Mouse (Mus musculus) embryonic facial prominence, embryonic 14.5 days (tissue): ENCODE data around the gene Pigq. TPM values are rescaled to one million over a fixed set of nuclear protein-coding genes. Genes with fewer than 3 reads are reported as not detected.

Experiments used
- ATAC-seq: fragments of 200-750 bp; cut with Nextera tagmentation; 2 replicates; pipeline ENCODE4 v1.8.0; 2017; ENCODE audit warnings: low read depth, moderate number of reproducible peaks, moderate TSS enrichment
- DNase-seq: peaks from one replicate; pipeline ENCODE4 v3.0.0-alpha.2; 2015; ENCODE audit warnings: low spot score
- H3K27ac ChIP-seq: fragments of 300-500 bp; sonication (generic); replicated peaks from 2 replicates; pipeline ENCODE4 v1.5.1; 2014; ENCODE audit warnings: low read depth, mild to moderate bottlenecking, low read length, moderate library complexity
- H3K27me3 ChIP-seq: fragments of 300-500 bp; sonication (generic); replicated peaks from 2 replicates; pipeline ENCODE4 v1.6.1; 2014; ENCODE audit warnings: low read length; ENCODE audit not compliant: control insufficient read depth, insufficient read depth
- H3K36me3 ChIP-seq: fragments of 300-500 bp; sonication (generic); 2 replicates; pipeline ENCODE4 v1.6.1; 2014; ENCODE audit warnings: low read length, mixed read lengths; ENCODE audit not compliant: control insufficient read depth, insufficient read depth
- H3K4me1 ChIP-seq: fragments of 300-500 bp; sonication (generic); 2 replicates; pipeline ENCODE4 v1.6.1; 2014; ENCODE audit warnings: antibody characterized with exemption, low read length; ENCODE audit not compliant: control insufficient read depth, insufficient read depth
- H3K4me2 ChIP-seq: fragments of 300-500 bp; sonication (generic); 2 replicates; pipeline ENCODE4 v1.6.1; 2014; ENCODE audit warnings: low read depth, mild to moderate bottlenecking, low read length, moderate library complexity, mixed read lengths
- H3K4me3 ChIP-seq: fragments of 300-500 bp; sonication (generic); 2 replicates; pipeline ENCODE4 v1.5.1; 2014; ENCODE audit warnings: low read depth, mild to moderate bottlenecking, low read length
- H3K9ac ChIP-seq: fragments of 300-500 bp; sonication (generic); 2 replicates; pipeline ENCODE4 v1.6.1; 2014; ENCODE audit warnings: low read depth, mild to moderate bottlenecking, low read length, moderate library complexity, mixed read lengths
- H3K9me3 ChIP-seq: fragments of 300-500 bp; sonication (generic); 2 replicates; pipeline ENCODE4 v1.6.1; 2016; ENCODE audit warnings: low read length; ENCODE audit not compliant: control insufficient read depth
- WGBS: fragments of 180-500 bp; shearing (Covaris S2); extraction: QIAGEN DNeasy Blood & Tissue Kit; methylation state at CpG from one replicate; pipeline ENCODE4 v1.1.7; 2014; 5-methylcytosine and 5-hydroxymethylcytosine counted together
- polyA plus RNA-seq: library from polyadenylated mRNA; unstranded; fragments of >200 nt; fragmentation: Nextera tagmentation; extraction: Ambion mirVana; gene quantifications from 2 replicates; pipeline ENCODE4 v1.2.1, GENCODE M21; 2014

Pigq gene
- polyA plus RNA-seq, 1 experiment from 2014 or later: 51.8 TPM

GRCm38 (mm10) chr17:25946349-25946748 lies 1.6 kb upstream of the Pigq start:
- WGBS: 74% methylated on average over 7 of the region's 7 CpGs
- Histone ChIP-seq H3K4me3 (no peak overlapping the region), H3K27ac (no peak overlapping the region), H3K9me3 (no peaks in the 10 kb centered on the region), H3K9ac (no peak overlapping the region), H3K4me2 (no peak overlapping the region), H3K27me3 (peaks cover 14% of the 10 kb centered on the region), H3K4me1 (peaks cover 10% of the 10 kb centered on the region), H3K36me3 (no peaks in the 10 kb centered on the region)
- DNase-seq: no peak
- ATAC-seq: no peak

GRCm38 (mm10) chr17:25945517-25946155 lies 900 bp upstream of the Pigq start:
- Histone ChIP-seq H3K4me2 (no peak overlapping the region), H3K4me3 (no peak overlapping the region), H3K9me3 (no peaks in the 10 kb centered on the region), H3K9ac (no peak overlapping the region), H3K27me3 (peaks cover 7% of the 10 kb centered on the region), H3K27ac (no peak overlapping the region), H3K4me1 (peaks cover 12% of the 10 kb centered on the region), H3K36me3 (no peaks in the 10 kb centered on the region)
- 62% methylated on average over 7 of the region's 9 CpGs for WGBS
- DNase-seq: no peak
- ATAC-seq: no peak

DNA sequence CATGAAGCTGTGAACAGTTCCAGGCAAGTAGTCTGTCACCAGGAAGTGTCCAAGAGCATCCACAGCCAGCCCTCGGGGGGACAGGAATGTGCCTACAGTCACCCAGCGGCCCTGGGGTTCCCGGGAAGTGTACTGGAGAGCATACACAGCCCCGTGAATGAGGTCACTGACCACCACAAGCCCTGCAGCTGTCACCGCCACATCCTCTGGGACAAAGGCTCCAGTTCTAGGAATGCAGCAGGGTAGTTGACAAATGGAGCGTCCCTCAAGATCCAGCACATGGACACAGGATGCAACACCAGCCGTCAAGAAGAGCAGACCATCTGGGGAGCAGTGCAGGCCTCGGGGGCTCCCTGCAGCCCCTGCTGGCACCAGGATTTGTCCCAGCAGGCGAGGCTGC lies 967 bp downstream of the Pigq start:
- ATAC-seq: no peak
- no peak for DNase-seq
- Histone ChIP-seq H3K9ac (no peak overlapping the region), H3K27me3 (no peaks in the 10 kb centered on the region), H3K4me3 (no peak overlapping the region), H3K4me2 (no peak overlapping the region), H3K4me1 (peaks cover 18% of the 10 kb centered on the region), H3K27ac (no peak overlapping the region), H3K36me3 (no peaks in the 10 kb centered on the region), H3K9me3 (no peaks in the 10 kb centered on the region)
- WGBS: 69% methylated on average over 9 of the region's 9 CpGs

GRCm38 (mm10) chr17:25943221-25943620 lies 1.5 kb downstream of the Pigq start:
- DNase-seq (no peak), ATAC-seq (no peak)
- Histone ChIP-seq H3K36me3 (no peaks in the 10 kb centered on the region), H3K27ac (no peak overlapping the region), H3K9me3 (no peaks in the 10 kb centered on the region), H3K27me3 (no peaks in the 10 kb centered on the region), H3K9ac (no peak overlapping the region), H3K4me2 (no peak overlapping the region), H3K4me3 (no peak overlapping the region), H3K4me1 (peaks cover 18% of the 10 kb centered on the region)
- WGBS: 85% methylated on average over 3 of the region's 3 CpGs

- ATAC-seq: no peak
- Histone ChIP-seq H3K9ac (no peak overlapping the region), H3K9me3 (no peaks in the 10 kb centered on the region), H3K36me3 (peaks cover under 1% of the 10 kb centered on the region; the same call in 1 of the 2 replicates), H3K27me3 (no peaks in the 10 kb centered on the region), H3K4me3 (peak overlapping the region; percentile 81; the same call in 1 of the 2 replicates), H3K4me2 (peak overlapping the region; percentile 58), H3K27ac (no peak overlapping the region; the same call in 1 of the 2 replicates), H3K4me1 (peaks cover 18% of the 10 kb centered on the region)
- no peak for DNase-seq
- WGBS: 81% methylated on average over 2 of the region's 2 CpGs
Observed at GRCm38 (mm10) chr17:25942597-25943151, 2.1 kb downstream of the Pigq start.

DNA sequence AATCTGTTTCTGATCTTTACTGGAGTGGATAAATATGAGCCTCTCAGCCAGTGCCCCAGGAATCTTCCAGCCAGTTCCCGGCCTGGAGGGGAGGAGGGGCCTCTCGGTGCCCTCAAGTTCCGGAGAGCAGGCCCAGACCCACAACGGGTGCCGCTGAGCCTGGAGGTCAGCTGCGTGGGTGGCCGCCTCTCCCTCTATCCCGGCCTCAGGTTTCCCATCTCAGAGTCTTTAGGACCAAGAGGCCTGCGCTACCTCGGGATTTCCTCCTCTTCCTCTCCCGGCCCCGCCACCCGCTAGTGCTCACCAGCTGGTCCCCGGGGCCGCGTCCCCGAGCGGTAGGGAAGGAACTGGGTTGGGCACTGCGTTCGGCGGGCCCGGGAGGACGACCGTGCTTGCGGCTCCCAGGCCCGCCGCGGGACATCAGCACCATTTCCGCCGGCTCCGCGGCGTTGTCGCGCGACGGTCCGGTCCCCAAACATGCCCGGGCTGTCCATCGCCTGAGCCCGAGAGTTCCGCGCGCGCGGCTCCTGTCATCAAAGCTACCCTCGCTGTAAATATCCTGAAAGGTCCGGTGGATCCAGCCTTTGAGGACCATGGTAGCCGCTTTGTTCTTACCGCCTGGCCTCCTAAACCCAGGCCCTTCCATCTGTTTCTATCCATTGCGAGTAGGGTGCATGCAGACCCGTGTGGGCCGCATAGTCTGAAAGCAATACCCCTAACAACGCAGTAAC lies 3.1 kb downstream of the Pigq start:
- Histone ChIP-seq H3K4me3 (peak overlapping the region; percentile 81), H3K27ac (peak overlapping the region; percentile 94), H3K4me1 (peaks cover 18% of the 10 kb centered on the region), H3K4me2 (peak overlapping the region; percentile 58), H3K27me3 (no peaks in the 10 kb centered on the region), H3K9ac (peak overlapping the region; percentile 95), H3K36me3 (peaks cover 10% of the 10 kb centered on the region), H3K9me3 (no peaks in the 10 kb centered on the region)
- DNase-seq (peak; percentile 68), ATAC-seq (peak; percentile 74)
- WGBS: 3% methylated on average over 48 of the region's 54 CpGs

DNA sequence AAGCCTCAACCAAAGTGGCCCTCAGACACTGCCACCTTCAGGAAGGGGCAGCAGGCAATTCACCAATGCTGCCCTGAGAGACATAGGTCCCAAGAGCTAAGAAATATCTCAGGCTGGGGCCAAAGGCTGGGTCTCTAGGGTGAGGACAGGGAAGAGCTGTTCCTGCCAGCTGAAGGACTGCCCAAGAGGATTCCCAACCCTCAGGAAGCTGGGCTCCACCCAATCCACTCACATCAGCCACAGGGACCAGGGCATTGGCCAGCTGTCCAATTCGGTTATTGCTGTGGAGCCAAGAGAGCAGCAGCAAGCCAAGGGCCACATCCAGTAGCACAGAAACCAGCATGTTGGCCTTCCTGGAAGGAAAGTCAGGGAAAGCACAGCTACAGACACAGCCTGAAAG lies 10.2 kb downstream of the Pigq start:
- no peak overlapping the region for H3K27ac ChIP-seq
- no peaks in the 10 kb centered on the region for H3K9me3 ChIP-seq
- no peak overlapping the region for H3K9ac ChIP-seq
- peaks cover 77% of the 10 kb centered on the region for H3K36me3 ChIP-seq
- no peak for DNase-seq
- no peaks in the 10 kb centered on the region for H3K4me1 ChIP-seq
- no peak overlapping the region for H3K4me3 ChIP-seq
- 94% methylated on average over 1 of the region's 1 CpGs for WGBS
- H3K27me3 ChIP-seq: no peaks in the 10 kb centered on the region
- no peak for ATAC-seq
- no peak overlapping the region for H3K4me2 ChIP-seq

DNA sequence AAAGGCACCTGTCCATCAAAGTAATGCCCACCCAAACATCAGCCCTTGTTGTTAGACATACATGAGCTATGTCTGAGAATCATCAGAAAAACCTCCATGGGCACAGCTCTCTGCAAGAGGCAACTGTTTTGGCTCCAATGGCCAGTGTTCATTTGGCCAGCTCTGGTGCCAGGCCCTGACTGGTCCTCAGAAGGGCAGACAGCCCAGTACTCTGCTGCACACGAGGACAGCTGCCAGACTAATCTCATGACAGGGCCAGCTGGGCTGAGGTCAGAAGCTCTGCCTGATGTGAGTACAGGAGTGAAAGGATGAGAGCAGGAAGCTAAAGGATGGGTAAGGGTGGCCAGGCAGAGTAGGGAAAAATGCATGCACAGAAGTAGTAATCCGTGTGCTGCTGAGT lies 19.4 kb downstream of the Pigq start:
- Histone ChIP-seq H3K27ac (no peak overlapping the region), H3K9me3 (no peaks in the 10 kb centered on the region), H3K9ac (no peak overlapping the region), H3K4me2 (no peak overlapping the region), H3K4me1 (peaks cover 3% of the 10 kb centered on the region; the same call in 1 of the 2 replicates), H3K27me3 (no peaks in the 10 kb centered on the region), H3K36me3 (peaks cover 38% of the 10 kb centered on the region), H3K4me3 (no peak overlapping the region)
- ATAC-seq: no peak
- DNase-seq: no peak
- 67% methylated on average over 2 of the region's 2 CpGs for WGBS
